Mouse (Mus musculus) c-Kit-positive CD71-positive TER-119-negative erythroid progenitor cells, embryonic 14.5 days (primary cell): ENCODE results near the gene Abhd16b.

ENCODE experiments used
- DNase-seq: peaks from one replicate; pipeline ENCODE4 v3.0.0-alpha.2; 2013; ENCODE audit warnings: low read depth

Abhd16b gene

DNA sequence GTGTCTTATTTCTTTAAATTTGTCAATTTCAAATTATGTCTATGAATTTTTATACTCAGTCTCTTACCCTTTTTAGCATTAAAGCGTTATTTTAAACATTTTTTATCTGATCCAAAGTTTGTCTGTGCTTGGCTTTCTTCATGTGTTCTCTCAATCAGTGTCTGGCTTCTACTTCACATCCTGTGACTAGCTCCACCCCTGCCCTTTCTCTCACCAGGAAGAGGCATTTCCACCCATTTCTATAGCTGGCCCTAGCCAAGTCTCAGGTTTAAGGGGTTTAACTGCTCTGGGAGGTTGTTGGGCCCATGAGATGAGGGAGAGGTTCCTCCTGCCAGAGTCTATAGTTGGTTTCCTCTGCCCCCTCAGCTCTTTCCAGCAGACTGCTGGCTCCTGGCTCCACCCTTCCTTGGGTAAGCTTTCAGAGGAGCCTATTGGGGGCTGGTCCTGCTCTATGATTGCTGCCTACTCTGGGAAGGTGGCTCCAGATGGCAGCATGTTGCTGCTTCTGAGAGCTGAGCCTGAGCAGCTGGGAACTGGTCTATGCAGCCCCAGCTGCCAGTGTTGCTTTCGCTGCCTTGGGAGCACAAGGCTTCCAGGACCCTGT lies 44.5 kb downstream of the Abhd16b start:
- no peak for DNase-seq

DNA sequence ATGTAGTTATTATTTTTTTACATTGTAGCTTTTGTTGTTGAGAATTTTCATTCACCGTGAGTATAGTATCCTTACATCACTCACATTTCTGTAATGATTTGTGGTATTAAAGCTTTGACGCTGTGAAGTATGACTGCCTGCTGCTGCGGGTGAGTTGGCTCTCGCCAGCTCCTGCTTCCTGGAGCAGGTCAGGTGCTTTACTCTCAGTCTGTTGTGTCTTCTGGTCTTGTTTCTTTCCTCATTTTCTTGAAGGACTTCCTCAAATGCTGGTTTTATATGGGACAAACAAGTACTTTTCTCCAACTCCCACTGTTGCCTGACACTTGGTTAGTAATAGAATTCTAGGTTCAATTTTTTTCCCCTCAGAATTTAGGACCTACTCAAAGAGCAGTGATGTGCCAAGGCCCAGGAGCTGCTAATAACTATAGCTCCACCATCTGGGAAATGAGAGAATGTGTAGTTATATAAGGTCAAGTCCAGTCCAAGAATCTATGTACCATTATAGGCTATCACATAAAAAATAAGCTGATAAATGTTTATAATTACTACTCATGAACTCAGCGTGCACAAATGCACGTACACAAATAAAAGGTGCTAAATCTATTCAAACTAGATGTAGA lies 48.9 kb downstream of the Abhd16b start:
- DNase-seq: no peak
